Mouse (Mus musculus) megakaryocyte, embryonic 14.5 days (primary cell): ENCODE measurements at regions not wholly inside any gene's neighbourhood (a gene's known extent, or its start where the extent isn't known, plus 50 kb on each side); places are given as distances from the start of the nearest gene placed in this dataset.

Experiments used
- FLI1 ChIP-seq: IDR thresholded peaks from 2 replicates; pipeline ENCODE4 v1.6.1; 2012; ENCODE audit warnings: low read length, inconsistent platforms, mixed read lengths
- GATA1 ChIP-seq: IDR thresholded peaks from 3 replicates; pipeline ENCODE4 v1.6.1; 2012; ENCODE audit warnings: mixed read lengths, low read length, inconsistent platforms, borderline replicate concordance

- TF ChIP-seq GATA1 = no peak
- no peak for TF ChIP-seq FLI1
Measured at GRCm38 (mm10) chr2:117866946-117867345, 244.7 kb upstream of the Thbs1 start.
